Mouse (Mus musculus) heart, embryonic 11.5 days (tissue): ENCODE measurements around the gene Dnmbp. TPM values are rescaled to one million over a fixed set of nuclear protein-coding genes. Genes with fewer than 3 reads are reported as not detected.

Experiments
- ATAC-seq: fragments of 200-750 bp; cut with Nextera tagmentation; replicated peaks from 2 replicates; pipeline ENCODE4 v1.8.0; 2017; ENCODE audit warnings: moderate library complexity; ENCODE audit not compliant: insufficient number of reproducible peaks, low FRiP score, low TSS enrichment
- H3K27ac ChIP-seq: fragments of 300-500 bp; sonication (generic); 2 replicates; pipeline ENCODE4 v1.5.1; 2014; ENCODE audit warnings: mild to moderate bottlenecking, low read depth, low read length
- H3K27me3 ChIP-seq: fragments of 300-500 bp; sonication (generic); 2 replicates; pipeline ENCODE4 v1.6.1; 2014; ENCODE audit warnings: mild to moderate bottlenecking, low read length, mixed read lengths; ENCODE audit not compliant: control insufficient read depth, insufficient read depth
- H3K36me3 ChIP-seq: fragments of 300-500 bp; sonication (generic); 2 replicates; pipeline ENCODE4 v1.6.1; 2014; ENCODE audit warnings: mild to moderate bottlenecking, low read length, moderate library complexity, mixed read lengths; ENCODE audit not compliant: control insufficient read depth, insufficient read depth
- H3K4me1 ChIP-seq: fragments of 300-500 bp; sonication (generic); 2 replicates; pipeline ENCODE4 v1.6.1; 2014; ENCODE audit warnings: low read length; ENCODE audit not compliant: control insufficient read depth, insufficient read depth
- H3K4me2 ChIP-seq: fragments of 300-500 bp; sonication (generic); 2 replicates; pipeline ENCODE4 v1.6.1; 2014; ENCODE audit warnings: mild to moderate bottlenecking, moderate library complexity
- H3K4me3 ChIP-seq: fragments of 300-500 bp; sonication (generic); 2 replicates; pipeline ENCODE4 v1.5.1; 2014; ENCODE audit warnings: low read depth, low read length
- H3K9ac ChIP-seq: fragments of 300-500 bp; sonication (generic); 2 replicates; pipeline ENCODE4 v1.6.1; 2014; ENCODE audit warnings: mild to moderate bottlenecking, low read depth, low read length, moderate library complexity
- H3K9me3 ChIP-seq: fragments of 300-500 bp; sonication (generic); replicated peaks from 2 replicates; pipeline ENCODE4 v1.6.1; 2016; ENCODE audit warnings: low read length; ENCODE audit not compliant: control insufficient read depth
- WGBS: fragments of 180-500 bp; shearing (Covaris S2); extraction: QIAGEN DNeasy Blood & Tissue Kit; methylation state at CpG from one replicate; pipeline ENCODE4 v1.1.7; 2014; ENCODE audit not compliant: insufficient replicate concordance; 5-methylcytosine and 5-hydroxymethylcytosine counted together
- polyA plus RNA-seq: library from polyadenylated mRNA; unstranded; fragments of >200 nt; fragmentation: Nextera tagmentation; extraction: Ambion mirVana; gene quantifications from 2 replicates; pipeline ENCODE4 v1.2.1, GENCODE M21; 2014

Gene Dnmbp
- polyA plus RNA-seq, 1 experiment from 2014 or later = 11.7 TPM

DNA sequence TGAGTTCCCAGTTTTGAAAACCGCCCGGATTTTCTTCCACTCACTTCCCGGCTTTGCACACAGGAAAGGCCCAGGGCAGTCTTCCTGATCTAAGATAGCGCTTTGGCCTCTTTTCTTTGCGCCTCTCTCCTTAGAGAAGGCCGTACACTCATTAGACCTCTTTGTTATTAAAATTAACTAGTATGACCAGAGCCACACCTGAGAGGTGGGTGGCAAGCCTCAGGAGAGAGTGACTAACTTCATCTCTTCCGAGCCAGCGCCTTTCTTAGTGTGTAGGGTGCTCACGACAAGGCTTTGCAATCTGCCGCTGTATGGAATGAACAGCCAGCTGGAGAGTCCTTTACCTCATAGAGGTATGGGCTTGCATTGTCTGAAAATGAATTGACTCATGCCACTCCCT is 136.1 kb downstream of the Dnmbp start:
- no peak overlapping the region for H3K4me2 ChIP-seq
- H3K27me3 ChIP-seq = no peaks in the 10 kb centered on the region
- no peak overlapping the region for H3K4me3 ChIP-seq
- H3K27ac ChIP-seq = no peak overlapping the region
- no peaks in the 10 kb centered on the region for H3K36me3 ChIP-seq
- WGBS = 79% methylated on average over 10 of the region's 10 CpGs
- no peak for ATAC-seq
- H3K4me1 ChIP-seq = no peaks in the 10 kb centered on the region
- no peaks in the 10 kb centered on the region for H3K9me3 ChIP-seq
- H3K9ac ChIP-seq = no peak overlapping the region

DNA sequence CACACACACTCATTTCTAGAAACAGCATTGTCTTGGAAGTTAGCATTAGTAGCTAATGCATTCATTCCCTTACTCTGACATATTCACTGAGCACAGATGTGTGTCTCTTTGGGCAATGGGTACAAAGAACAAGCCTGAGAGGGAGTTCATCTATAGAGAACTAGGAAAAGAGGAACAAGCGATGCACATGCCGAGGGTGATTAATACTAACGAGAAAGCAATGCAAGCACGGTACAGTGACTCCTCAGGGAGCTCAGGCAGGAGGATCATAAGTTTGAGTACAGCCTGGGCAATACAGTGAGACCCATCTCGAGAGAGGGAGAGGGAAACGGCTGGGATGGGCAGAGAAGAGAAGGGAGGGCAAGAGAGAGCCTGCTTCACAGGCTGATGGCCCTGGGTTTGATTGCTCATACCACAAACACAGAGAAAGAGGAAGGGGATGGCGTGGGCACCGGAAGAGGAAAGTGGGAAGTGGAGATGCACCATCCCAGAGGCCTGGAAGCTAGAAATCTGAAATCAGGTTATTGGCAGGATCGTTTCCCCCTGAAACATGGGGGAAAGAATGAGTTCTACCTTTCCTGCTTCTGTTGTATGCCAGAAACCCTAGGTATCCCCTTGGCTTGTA is 138.5 kb downstream of the Dnmbp start:
- no peaks in the 10 kb centered on the region for H3K9me3 ChIP-seq
- 70% methylated on average over 9 of the region's 9 CpGs for WGBS
- H3K9ac ChIP-seq = no peak overlapping the region
- H3K4me3 ChIP-seq = no peak overlapping the region
- no peaks in the 10 kb centered on the region for H3K4me1 ChIP-seq
- H3K4me2 ChIP-seq = no peak overlapping the region
- no peaks in the 10 kb centered on the region for H3K36me3 ChIP-seq
- peaks cover 2% of the 10 kb centered on the region; the same call in 1 of the 2 replicates for H3K27me3 ChIP-seq
- ATAC-seq = no peak
- H3K27ac ChIP-seq = no peak overlapping the region

GRCm38 (mm10) chr19:43797216-43797615 is 142.8 kb downstream of the Dnmbp start:
- WGBS = 69% methylated on average over 5 of the region's 5 CpGs
- no peak overlapping the region for H3K4me3 ChIP-seq

More at GRCm38 (mm10) chr19:43797216-43797615, 142.8 kb downstream of the Dnmbp start:
- ATAC-seq = no peak
- Histone ChIP-seq H3K9ac (no peak overlapping the region), H3K4me2 (no peak overlapping the region), H3K27me3 (peaks cover 2% of the 10 kb centered on the region; the same call in 1 of the 2 replicates), H3K9me3 (no peaks in the 10 kb centered on the region), H3K4me1 (no peaks in the 10 kb centered on the region), H3K27ac (no peak overlapping the region), H3K36me3 (no peaks in the 10 kb centered on the region)

Other genes starting within 250 kb of the Dnmbp start
- gene Cutc, start 187.2 kb downstream of the Dnmbp start, polyA plus RNA-seq = 8.6 and 10.9 TPM in 2 replicates
- gene Cox15, start 187.2 kb downstream of the Dnmbp start, polyA plus RNA-seq = 8.8 and 10.4 TPM in 2 replicates
- 0.03 and 0.04 TPM in 2 replicates for gene Abcc2, start 158.0 kb downstream of the Dnmbp start, polyA plus RNA-seq
- 0.77 and 2.0 TPM in 2 replicates for gene Cpn1, start 46.4 kb upstream of the Dnmbp start, polyA plus RNA-seq
- 0.20 TPM in 1 of 2 replicates, not detected in the other for gene Cyp2c23, start 89.0 kb upstream of the Dnmbp start, polyA plus RNA-seq
- 14.4 and 16.2 TPM in 2 replicates for gene Erlin1, start 129.6 kb upstream of the Dnmbp start, polyA plus RNA-seq
- 31.8 and 38.9 TPM in 2 replicates for gene Chuk, start 167.3 kb upstream of the Dnmbp start, polyA plus RNA-seq
- 22.4 and 26.1 TPM in 2 replicates for gene Cwf19l1, start 195.7 kb upstream of the Dnmbp start, polyA plus RNA-seq
- gene Bloc1s2, start 206.3 kb upstream of the Dnmbp start, polyA plus RNA-seq = 65.5 and 76.0 TPM in 2 replicates